Mouse (Mus musculus) midbrain, embryonic 12.5 days (tissue): ENCODE measurements at regions not wholly inside any gene's neighbourhood (a gene's known extent, or its start where the extent isn't known, plus 50 kb on each side); places are given as distances from the start of the nearest gene placed in this dataset.
A peak's percentile ranks its signal among the peaks of the same experiment; 100 is the strongest.
"Not testable (repeated sequence)": the region's sequence is repeated elsewhere in the genome, so short reads cannot be mapped to it uniquely, and the experiment has no call there.

Experiments
- ATAC-seq: fragments of 200-750 bp; cut with Nextera tagmentation; 2 replicates; pipeline ENCODE4 v1.8.0; 2017; ENCODE audit warnings: low read depth, moderate TSS enrichment, moderate library complexity; ENCODE audit not compliant: low FRiP score
- H3K27ac ChIP-seq: fragments of 300-500 bp; sonication (generic); replicated peaks from 2 replicates; pipeline ENCODE4 v1.5.1; 2016; ENCODE audit warnings: mild to moderate bottlenecking
- H3K27me3 ChIP-seq: fragments of 300-500 bp; sonication (generic); 2 replicates; pipeline ENCODE4 v1.6.1; 2016; ENCODE audit warnings: mild to moderate bottlenecking
- H3K36me3 ChIP-seq: fragments of 300-500 bp; sonication (generic); 2 replicates; pipeline ENCODE4 v1.6.1; 2016
- H3K4me1 ChIP-seq: fragments of 300-500 bp; sonication (generic); 2 replicates; pipeline ENCODE4 v1.6.1; 2016
- H3K4me2 ChIP-seq: fragments of 300-500 bp; sonication (generic); replicated peaks from 2 replicates; pipeline ENCODE4 v1.6.1; 2016; ENCODE audit warnings: mild to moderate bottlenecking, moderate library complexity
- H3K4me3 ChIP-seq: fragments of 300-500 bp; sonication (generic); 2 replicates; pipeline ENCODE4 v1.5.1; 2016; ENCODE audit warnings: mild to moderate bottlenecking
- H3K9ac ChIP-seq: fragments of 300-500 bp; sonication (generic); replicated peaks from 2 replicates; pipeline ENCODE4 v1.6.1; 2016; ENCODE audit warnings: mild to moderate bottlenecking, moderate library complexity
- H3K9me3 ChIP-seq: fragments of 300-500 bp; sonication (generic); 2 replicates; pipeline ENCODE4 v1.6.1; 2016; ENCODE audit warnings: mild to moderate bottlenecking
- WGBS: fragments of 180-500 bp; shearing (Covaris S2); methylation state at CpG from one replicate; pipeline ENCODE4 v1.1.7; 2016; 5-methylcytosine and 5-hydroxymethylcytosine counted together

GRCm38 (mm10) chrX:50675356-50675755 lies 165.5 kb upstream of the Stk26 start:
- ATAC-seq: no peak
- H3K4me2 ChIP-seq: no peak overlapping the region
- 28% methylated on average over 6 of the region's 6 CpGs for WGBS
- H3K27me3 ChIP-seq: no peaks in the 10 kb centered on the region
- H3K36me3 ChIP-seq: no peaks in the 10 kb centered on the region
- no peak overlapping the region for H3K9ac ChIP-seq
- no peaks in the 10 kb centered on the region for H3K9me3 ChIP-seq
- no peaks in the 10 kb centered on the region for H3K4me1 ChIP-seq
- H3K4me3 ChIP-seq: no peak overlapping the region
- no peak overlapping the region for H3K27ac ChIP-seq

GRCm38 (mm10) chrX:50657835-50658565 lies 182.8 kb upstream of the Stk26 start:
- WGBS: 42% methylated on average over 9 of the region's 9 CpGs
- Histone ChIP-seq H3K9me3 (no peaks in the 10 kb centered on the region), H3K4me1 (no peaks in the 10 kb centered on the region), H3K9ac (no peak overlapping the region), H3K36me3 (no peaks in the 10 kb centered on the region), H3K27ac (no peak overlapping the region), H3K4me3 (no peak overlapping the region), H3K4me2 (no peak overlapping the region), H3K27me3 (no peaks in the 10 kb centered on the region)
- ATAC-seq: peak; percentile 80

GRCm38 (mm10) chrX:50657180-50657834 lies 183.5 kb upstream of the Stk26 start:
- H3K4me3 ChIP-seq: no peak overlapping the region
- H3K4me2 ChIP-seq: no peak overlapping the region
- no peak overlapping the region for H3K27ac ChIP-seq
- no peak overlapping the region for H3K9ac ChIP-seq
- peak; percentile 58; the same call in 1 of the 2 replicates for ATAC-seq
- WGBS: 77% methylated on average over 6 of the region's 6 CpGs
- H3K4me1 ChIP-seq: no peaks in the 10 kb centered on the region
- H3K27me3 ChIP-seq: no peaks in the 10 kb centered on the region
- no peaks in the 10 kb centered on the region for H3K36me3 ChIP-seq
- H3K9me3 ChIP-seq: no peaks in the 10 kb centered on the region

DNA sequence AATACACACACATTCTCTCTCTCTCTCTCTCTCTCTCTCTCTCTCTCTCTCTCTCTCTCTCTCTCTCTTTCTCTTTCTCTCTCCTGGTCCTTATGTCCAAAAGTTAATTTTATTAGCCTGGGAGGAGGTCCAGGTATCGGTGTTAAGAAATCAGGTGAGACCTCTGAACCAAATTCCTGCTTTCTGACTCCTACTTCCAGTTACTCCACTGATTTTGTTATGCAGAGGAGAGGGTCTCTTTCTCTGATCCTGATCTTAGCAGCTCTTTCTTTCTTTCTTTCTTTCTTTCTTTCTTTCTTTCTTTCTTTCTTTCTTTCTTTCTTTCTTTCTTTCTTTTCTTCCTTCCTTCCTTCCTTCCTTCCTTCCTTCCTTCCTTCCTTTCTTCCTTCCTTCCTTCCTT lies 185.5 kb upstream of the Stk26 start:
- not testable (repeated sequence) for H3K27me3 ChIP-seq, H3K36me3 ChIP-seq, H3K4me2 ChIP-seq, H3K4me3 ChIP-seq, H3K27ac ChIP-seq, H3K9me3 ChIP-seq, H3K9ac ChIP-seq, ATAC-seq, H3K4me1 ChIP-seq
- WGBS: 90% methylated on average over 1 of the region's 1 CpGs

DNA sequence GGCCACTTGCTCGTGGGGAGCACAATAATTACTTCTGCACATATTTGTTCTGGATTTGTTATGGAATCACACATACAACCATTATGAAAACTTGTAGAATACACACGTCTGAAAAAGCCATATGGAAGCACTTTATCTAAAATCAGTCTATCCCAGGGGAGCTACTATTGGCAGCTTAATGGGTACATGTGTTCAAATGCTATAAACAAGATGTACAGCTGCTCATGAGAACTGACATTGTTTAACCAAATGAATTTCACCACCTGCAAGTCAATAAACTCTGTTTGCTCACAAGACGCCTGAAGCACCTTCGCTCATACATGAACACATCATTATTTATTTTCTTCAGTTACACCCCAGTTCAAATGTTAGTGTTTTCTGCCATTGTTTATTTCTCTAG lies 199.5 kb upstream of the Stk26 start:
- 67% methylated on average over 4 of the region's 4 CpGs for WGBS
- H3K36me3 ChIP-seq: no peaks in the 10 kb centered on the region
- H3K27ac ChIP-seq: no peak overlapping the region
- H3K4me3 ChIP-seq: no peak overlapping the region
- ATAC-seq: no peak
- H3K9ac ChIP-seq: no peak overlapping the region
- H3K4me2 ChIP-seq: no peak overlapping the region
- H3K9me3 ChIP-seq: no peaks in the 10 kb centered on the region
- H3K4me1 ChIP-seq: no peaks in the 10 kb centered on the region
- H3K27me3 ChIP-seq: no peaks in the 10 kb centered on the region

DNA sequence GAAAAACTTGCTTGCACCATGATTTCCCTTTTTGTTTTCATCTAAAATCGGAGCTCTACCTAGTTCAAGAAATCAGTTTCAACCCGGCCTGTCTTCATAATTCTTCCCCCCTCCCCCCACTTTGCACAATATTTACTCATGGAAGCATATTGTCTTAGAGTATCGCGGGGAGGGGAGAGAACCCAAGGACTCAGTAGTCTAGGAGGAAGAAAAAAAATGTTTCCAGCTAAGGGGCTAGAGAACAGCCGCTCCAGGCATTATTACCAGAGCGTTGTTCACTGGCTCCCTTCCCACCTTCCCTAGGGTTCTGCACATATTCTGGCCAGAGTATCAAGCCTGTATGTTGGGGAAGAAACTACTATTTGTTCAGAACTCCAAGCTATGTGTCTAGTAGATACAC lies 205.2 kb upstream of the Stk26 start:
- H3K27me3 ChIP-seq: no peaks in the 10 kb centered on the region
- H3K27ac ChIP-seq: no peak overlapping the region
- 0 out of 2 replicates have a peak, but pooled peaks cover 2% of the 10 kb centered on the region for H3K4me1 ChIP-seq
- peak; percentile 35; the same call in 1 of the 2 replicates for ATAC-seq
- no peak overlapping the region for H3K9ac ChIP-seq
- WGBS: 35% methylated on average over 6 of the region's 6 CpGs
- H3K4me2 ChIP-seq: peak overlapping the region; percentile 53
- no peaks in the 10 kb centered on the region for H3K36me3 ChIP-seq
- peak overlapping the region; percentile 52 for H3K4me3 ChIP-seq
- H3K9me3 ChIP-seq: no peaks in the 10 kb centered on the region

GRCm38 (mm10) chrX:50634842-50635615 lies 205.8 kb upstream of the Stk26 start:
- Histone ChIP-seq H3K4me3 (peak overlapping the region; percentile 52), H3K4me2 (peak overlapping the region; percentile 53), H3K4me1 (0 out of 2 replicates have a peak, but pooled peaks cover 2% of the 10 kb centered on the region), H3K27ac (no peak overlapping the region), H3K36me3 (0 out of 2 replicates have a peak, but pooled peaks cover 3% of the 10 kb centered on the region), H3K9ac (no peak overlapping the region; the same call in 1 of the 2 replicates), H3K9me3 (no peaks in the 10 kb centered on the region), H3K27me3 (no peaks in the 10 kb centered on the region)
- peak; percentile 100 for ATAC-seq
- WGBS: 23% methylated on average over 30 of the region's 30 CpGs

- H3K4me3 ChIP-seq: no peak overlapping the region
- H3K9me3 ChIP-seq: no peaks in the 10 kb centered on the region
- H3K27ac ChIP-seq: no peak overlapping the region
- no peak for ATAC-seq
- no peak overlapping the region for H3K9ac ChIP-seq
- 0 out of 2 replicates have a peak, but pooled peaks cover 7% of the 10 kb centered on the region for H3K36me3 ChIP-seq
- H3K4me2 ChIP-seq: no peak overlapping the region
- no peaks in the 10 kb centered on the region for H3K27me3 ChIP-seq
- WGBS: 29% methylated on average over 6 of the region's 6 CpGs
- H3K4me1 ChIP-seq: 0 out of 2 replicates have a peak, but pooled peaks cover 2% of the 10 kb centered on the region
Measured at GRCm38 (mm10) chrX:50632536-50632935, 204.2 kb upstream of the Olfr1324 start.

DNA sequence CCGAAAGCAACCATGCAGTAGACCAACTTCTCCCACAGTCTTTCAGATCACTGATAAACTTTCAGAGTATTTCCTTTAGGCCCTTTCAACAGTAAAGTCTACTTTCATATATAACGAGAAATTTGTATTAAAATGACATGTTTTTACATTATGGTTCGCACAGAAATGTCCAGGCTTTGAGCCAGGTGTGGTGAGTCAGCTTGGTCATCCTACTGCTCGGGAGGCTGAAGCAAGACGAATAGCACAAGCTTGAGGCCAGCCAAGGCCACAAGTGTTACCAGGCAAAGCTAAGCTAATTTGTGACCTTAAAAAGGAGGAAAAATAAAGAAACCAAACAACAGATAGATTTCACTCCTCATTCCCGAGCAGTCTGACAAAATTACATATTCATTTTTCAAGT lies 197.0 kb upstream of the Olfr1324 start:
- 84% methylated on average over 6 of the region's 6 CpGs for WGBS
- H3K27ac ChIP-seq: no peak overlapping the region
- no peaks in the 10 kb centered on the region for H3K9me3 ChIP-seq
- no peak for ATAC-seq
- no peak overlapping the region for H3K4me2 ChIP-seq
- H3K27me3 ChIP-seq: no peaks in the 10 kb centered on the region
- H3K4me3 ChIP-seq: no peak overlapping the region
- no peaks in the 10 kb centered on the region for H3K4me1 ChIP-seq
- H3K36me3 ChIP-seq: 0 out of 2 replicates have a peak, but pooled peaks cover 11% of the 10 kb centered on the region
- H3K9ac ChIP-seq: no peak overlapping the region

GRCm38 (mm10) chrX:50622984-50623455 lies 194.7 kb upstream of the Olfr1324 start:
- Histone ChIP-seq H3K9ac (no peak overlapping the region), H3K4me2 (no peak overlapping the region), H3K36me3 (0 out of 2 replicates have a peak, but pooled peaks cover 4% of the 10 kb centered on the region), H3K27ac (no peak overlapping the region), H3K4me1 (no peaks in the 10 kb centered on the region), H3K9me3 (no peaks in the 10 kb centered on the region), H3K27me3 (no peaks in the 10 kb centered on the region), H3K4me3 (peak overlapping the region; percentile 26; the same call in 1 of the 2 replicates)
- WGBS: 64% methylated on average over 19 of the region's 19 CpGs
- 0 out of 2 replicates have a peak, but pooled peaks have one; percentile 60 for ATAC-seq

- no peaks in the 10 kb centered on the region for H3K4me1 ChIP-seq
- no peaks in the 10 kb centered on the region for H3K27me3 ChIP-seq
- 0 out of 2 replicates have a peak, but pooled peaks cover 4% of the 10 kb centered on the region for H3K36me3 ChIP-seq
- H3K9ac ChIP-seq: no peak overlapping the region
- no peak overlapping the region for H3K27ac ChIP-seq
- H3K4me3 ChIP-seq: no peak overlapping the region
- H3K4me2 ChIP-seq: no peak overlapping the region
- WGBS: 62% methylated on average over 8 of the region's 8 CpGs
- ATAC-seq: no peak
- no peaks in the 10 kb centered on the region for H3K9me3 ChIP-seq
Measured at GRCm38 (mm10) chrX:50620909-50621308, 192.6 kb upstream of the Olfr1324 start.
